Mouse (Mus musculus) liver, embryonic 14.5 days (tissue): ENCODE measurements around the gene A630001G21Rik. TPM values are rescaled to one million over a fixed set of nuclear protein-coding genes. Genes with fewer than 3 reads are reported as not detected.
"Not testable (repeated sequence)": the region's sequence is repeated elsewhere in the genome, so short reads cannot be mapped to it uniquely, and the experiment has no call there.

Experiments used
- ATAC-seq: fragments of 200-750 bp; cut with Nextera tagmentation; 2 replicates; pipeline ENCODE4 v1.8.0; 2017; ENCODE audit warnings: moderate number of reproducible peaks, mild to moderate bottlenecking, moderate library complexity; ENCODE audit not compliant: insufficient read depth
- DNase-seq, 3 experiments: peaks; one replicate each; pipeline ENCODE4 v3.0.0-alpha.2; 2012 to 2013; ENCODE audit warnings: low read depth in 3 of 3, low spot score in 3 of 3
- H3K27ac ChIP-seq: fragments of 300-500 bp; sonication (generic); 2 replicates; pipeline ENCODE4 v1.5.1; 2014; ENCODE audit warnings: moderate library complexity, mild to moderate bottlenecking, control low read depth, inconsistent platforms
- H3K27me3 ChIP-seq: fragments of 300-500 bp; sonication (generic); 2 replicates; pipeline ENCODE4 v1.6.1; 2014; ENCODE audit warnings: mild to moderate bottlenecking, low read length, moderate library complexity; ENCODE audit not compliant: control insufficient read depth, insufficient read depth
- H3K36me3 ChIP-seq: fragments of 300-500 bp; sonication (generic); replicated peaks from 2 replicates; pipeline ENCODE4 v1.6.1; 2014; ENCODE audit warnings: low read depth; ENCODE audit not compliant: control insufficient read depth, insufficient read depth
- H3K4me1 ChIP-seq, 2 experiments: fragments of 200-500 bp in 1 of 2; fragments of 300-500 bp in 1 of 2; sonication (generic) in 1 of 2; replicated peaks; 2 replicates each; pipeline ENCODE4 v1.6.1; 2012 to 2014; ENCODE audit warnings: antibody characterized with exemption in 1 of 2, inconsistent platforms in 1 of 2, low read length in 1 of 2; ENCODE audit not compliant: control insufficient read depth in 2 of 2, insufficient read depth in 2 of 2
- H3K4me2 ChIP-seq: fragments of 300-500 bp; sonication (generic); 2 replicates; pipeline ENCODE4 v1.6.1; 2014; ENCODE audit warnings: low read depth, mild to moderate bottlenecking, control low read depth, moderate library complexity
- H3K4me3 ChIP-seq, 2 experiments: fragments of 200-500 bp in 1 of 2; fragments of 300-500 bp in 1 of 2; sonication (generic) in 1 of 2; 2 replicates each; pipeline ENCODE4 v1.5.1; 2012 to 2014; ENCODE audit warnings: low read depth in 2 of 2, low read length in 2 of 2, mild to moderate bottlenecking in 2 of 2, control low read depth in 1 of 2, inconsistent platforms in 1 of 2, moderate library complexity in 1 of 2; ENCODE audit not compliant: insufficient read depth in 1 of 2
- H3K9ac ChIP-seq: fragments of 300-500 bp; sonication (generic); replicated peaks from 2 replicates; pipeline ENCODE4 v1.6.1; 2014; ENCODE audit warnings: mild to moderate bottlenecking, control low read depth, moderate library complexity
- H3K9me3 ChIP-seq: fragments of 300-500 bp; sonication (generic); 2 replicates; pipeline ENCODE4 v1.6.1; 2016; ENCODE audit warnings: low read length, mixed read lengths; ENCODE audit not compliant: control insufficient read depth
- CTCF ChIP-seq: IDR thresholded peaks from 2 replicates; pipeline ENCODE4 v1.5.1; 2016; ENCODE audit warnings: antibody characterized with exemption, low read depth, control low read depth
- EP300 ChIP-seq: IDR thresholded peaks from 2 replicates; pipeline ENCODE4 v1.6.1; 2016; ENCODE audit warnings: antibody characterized with exemption, low read depth
- WGBS: fragments of 180-500 bp; shearing (Covaris S2); extraction: QIAGEN DNeasy Blood & Tissue Kit; methylation state at CpG from one replicate; pipeline ENCODE4 v1.1.7; 2014; ENCODE audit not compliant: insufficient replicate concordance; 5-methylcytosine and 5-hydroxymethylcytosine counted together
- polyA plus RNA-seq, 2 experiments: library from polyadenylated mRNA; depleted of rRNA in 1 of 2; stranded (reverse) in 1 of 2; unstranded in 1 of 2; fragments of >200 nt; fragmentation: Nextera tagmentation in 1 of 2; extraction: Ambion mirVana in 1 of 2; gene quantifications; 2 replicates each; pipeline versions ENCODE4 v1.2.1 to v1.2.3; 2012 to 2014

The A630001G21Rik gene
- polyA plus RNA-seq, 2 experiments = 2.6 to 2.9 TPM

- WGBS = 89% methylated on average over 6 of the region's 6 CpGs
- H3K4me3 ChIP-seq = no peak overlapping the region
Measured at GRCm38 (mm10) chr1:85818121-85818520, 39.7 kb upstream of the A630001G21Rik start.

DNA sequence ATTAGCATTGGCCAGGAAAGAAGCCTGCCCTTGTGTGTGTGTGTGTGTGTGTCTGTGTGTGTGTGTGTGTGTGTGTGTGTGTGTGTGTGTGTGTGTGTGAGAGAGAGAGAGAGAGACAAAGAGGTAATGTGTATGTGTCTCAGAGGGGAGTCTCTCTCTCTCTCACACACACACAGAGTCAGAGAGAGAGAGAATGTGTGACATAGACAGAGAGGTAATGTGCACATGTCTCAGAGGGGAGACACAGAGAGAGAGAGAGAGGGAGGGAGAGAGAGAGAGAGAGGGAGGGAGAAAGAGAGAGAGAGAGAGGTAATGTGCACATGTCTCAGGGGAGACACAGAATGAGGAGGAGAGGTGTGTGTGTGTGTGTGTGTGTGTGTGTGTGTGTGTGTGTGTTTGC is 35.8 kb upstream of the A630001G21Rik start:
- H3K27me3 ChIP-seq, H3K4me2 ChIP-seq, DNase-seq, H3K36me3 ChIP-seq, H3K4me3 ChIP-seq, ATAC-seq, H3K27ac ChIP-seq, H3K9me3 ChIP-seq, H3K9ac ChIP-seq: not testable (repeated sequence)
- peaks cover 0 to 12% of the 10 kb centered on the region in 2 experiments; a peak in 2 of 4 replicates for H3K4me1 ChIP-seq

More at GRCm38 (mm10) chr1:85818121-85818520, 39.7 kb upstream of the A630001G21Rik start:
- no peaks in the 10 kb centered on the region for H3K9me3 ChIP-seq
- H3K36me3 ChIP-seq = peaks cover 15% of the 10 kb centered on the region
- DNase-seq (no peak), ATAC-seq (no peak)
- H3K4me1 ChIP-seq = peaks cover 0 to 7% of the 10 kb centered on the region in 2 experiments; a peak in 2 of 4 replicates
- no peaks in the 10 kb centered on the region for H3K27me3 ChIP-seq
- TF ChIP-seq CTCF (no peak), EP300 (no peak)
- H3K27ac ChIP-seq = no peak overlapping the region
- H3K9ac ChIP-seq = no peak overlapping the region
- no peak overlapping the region for H3K4me2 ChIP-seq

GRCm38 (mm10) chr1:85810787-85811186 is 32.3 kb upstream of the A630001G21Rik start:
- TF ChIP-seq CTCF = no peak
- TF ChIP-seq EP300 = no peak
- no peak overlapping the region for H3K4me2 ChIP-seq
- no peak overlapping the region for H3K4me3 ChIP-seq
- no peak overlapping the region for H3K9ac ChIP-seq
- no peaks in the 10 kb centered on the region for H3K9me3 ChIP-seq
- DNase-seq (no peak), ATAC-seq (no peak)
- peaks cover 0 to 12% of the 10 kb centered on the region in 2 experiments; a peak in 2 of 4 replicates for H3K4me1 ChIP-seq
- H3K36me3 ChIP-seq = no peaks in the 10 kb centered on the region
- H3K27me3 ChIP-seq = no peaks in the 10 kb centered on the region
- H3K27ac ChIP-seq = no peak overlapping the region
- WGBS = 75% methylated on average over 2 of the region's 2 CpGs

- WGBS = 68% methylated on average over 2 of the region's 2 CpGs
- Histone ChIP-seq H3K4me1 (peaks cover 0 to 12% of the 10 kb centered on the region in 2 experiments; a peak in 2 of 4 replicates), H3K9me3 (no peaks in the 10 kb centered on the region), H3K4me3 (no peak overlapping the region), H3K4me2 (no peak overlapping the region), H3K27me3 (no peaks in the 10 kb centered on the region), H3K27ac (no peak overlapping the region), H3K9ac (no peak overlapping the region), H3K36me3 (no peaks in the 10 kb centered on the region)
- ATAC-seq = no peak
- TF ChIP-seq CTCF = no peak
- no peak for TF ChIP-seq EP300
- no peak for DNase-seq
Measured at GRCm38 (mm10) chr1:85810343-85810742, 31.9 kb upstream of the A630001G21Rik start.

DNA sequence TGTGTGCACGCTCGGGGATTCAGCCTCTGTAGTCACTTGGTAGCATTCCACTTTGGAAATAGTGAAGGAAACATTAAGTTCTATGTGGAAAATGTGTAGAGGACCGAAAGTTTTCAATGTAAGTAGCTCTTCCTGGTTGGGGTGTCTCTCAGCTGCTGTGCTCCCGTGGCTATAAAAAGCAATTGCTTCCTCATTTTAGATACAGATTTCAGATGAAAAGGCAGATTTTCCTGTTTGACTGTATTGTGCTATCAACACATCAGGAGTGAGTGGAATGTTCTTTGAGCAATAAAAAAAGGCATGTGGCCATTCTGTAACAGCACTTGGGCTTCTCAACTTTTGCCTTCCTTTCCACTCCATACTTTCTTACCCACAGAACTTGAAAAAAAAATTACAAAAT is 30.8 kb upstream of the A630001G21Rik start:
- Histone ChIP-seq H3K36me3 (no peaks in the 10 kb centered on the region), H3K4me1 (peaks cover 0 to 12% of the 10 kb centered on the region in 2 experiments; a peak in 2 of 4 replicates), H3K27me3 (no peaks in the 10 kb centered on the region), H3K4me3 (no peak overlapping the region), H3K9ac (no peak overlapping the region), H3K9me3 (no peaks in the 10 kb centered on the region), H3K27ac (no peak overlapping the region), H3K4me2 (no peak overlapping the region)
- TF ChIP-seq CTCF (no peak), EP300 (no peak)
- 24% methylated on average over 4 of the region's 4 CpGs for WGBS
- no peak for DNase-seq
- ATAC-seq = no peak
